Mouse (Mus musculus) kidney, postnatal 0 days (tissue): ENCODE results near the gene Ccdc120. TPM values are rescaled to one million over a fixed set of nuclear protein-coding genes. Genes with fewer than 3 reads are reported as not detected.

Source experiments
- ATAC-seq: fragments of 200-750 bp; cut with Nextera tagmentation; replicated peaks from 2 replicates; pipeline ENCODE4 v1.8.0; 2017; ENCODE audit warnings: low read depth, moderate number of reproducible peaks, moderate TSS enrichment, moderate library complexity; ENCODE audit not compliant: low FRiP score
- DNase-seq: peaks from one replicate; pipeline ENCODE4 v3.0.0-alpha.2; 2016; ENCODE audit warnings: low spot score
- H3K27ac ChIP-seq: fragments of 300-500 bp; sonication (generic); 2 replicates; pipeline ENCODE4 v1.5.1; 2014; ENCODE audit warnings: mild to moderate bottlenecking
- H3K27me3 ChIP-seq: fragments of 300-500 bp; sonication (generic); 2 replicates; pipeline ENCODE4 v1.6.1; 2014; ENCODE audit warnings: low read length, mixed read lengths; ENCODE audit not compliant: insufficient read depth
- H3K36me3 ChIP-seq: fragments of 300-500 bp; sonication (generic); 2 replicates; pipeline ENCODE4 v1.6.1; 2014; ENCODE audit warnings: low read length, mixed read lengths; ENCODE audit not compliant: insufficient read depth
- H3K4me1 ChIP-seq: fragments of 300-500 bp; sonication (generic); replicated peaks from 2 replicates; pipeline ENCODE4 v1.6.1; 2014; ENCODE audit warnings: antibody characterized with exemption, low read length, mixed read lengths; ENCODE audit not compliant: insufficient read depth
- H3K4me2 ChIP-seq: fragments of 300-500 bp; sonication (generic); 2 replicates; pipeline ENCODE4 v1.6.1; 2014; ENCODE audit warnings: mild to moderate bottlenecking, low read length, moderate library complexity, mixed read lengths
- H3K4me3 ChIP-seq: fragments of 300-500 bp; sonication (generic); replicated peaks from 2 replicates; pipeline ENCODE4 v1.5.1; 2014; ENCODE audit warnings: low read depth, low read length
- H3K9ac ChIP-seq: fragments of 300-500 bp; sonication (generic); 2 replicates; pipeline ENCODE4 v1.6.1; 2014; ENCODE audit warnings: low read depth, low read length
- H3K9me3 ChIP-seq: fragments of 300-500 bp; sonication (generic); replicated peaks from 2 replicates; pipeline ENCODE4 v1.6.1; 2016; ENCODE audit warnings: low read length, inconsistent platforms, mixed read lengths
- CTCF ChIP-seq: IDR thresholded peaks from 2 replicates; pipeline ENCODE4 v1.5.1; 2016; ENCODE audit warnings: antibody characterized with exemption, low read depth, mild to moderate bottlenecking, moderate library complexity
- WGBS: fragments of 180-500 bp; shearing (Covaris S2); extraction: QIAGEN DNeasy Blood & Tissue Kit; methylation state at CpG from one replicate; pipeline ENCODE4 v1.1.7; 2014; 5-methylcytosine and 5-hydroxymethylcytosine counted together
- polyA plus RNA-seq: library from polyadenylated mRNA; unstranded; fragments of >200 nt; fragmentation: Nextera tagmentation; extraction: Ambion mirVana; gene quantifications from 2 replicates; pipeline ENCODE4 v1.2.1, GENCODE M21; 2015

Ccdc120 gene
- 16.8 and 17.4 TPM in 2 replicates for polyA plus RNA-seq

DNA sequence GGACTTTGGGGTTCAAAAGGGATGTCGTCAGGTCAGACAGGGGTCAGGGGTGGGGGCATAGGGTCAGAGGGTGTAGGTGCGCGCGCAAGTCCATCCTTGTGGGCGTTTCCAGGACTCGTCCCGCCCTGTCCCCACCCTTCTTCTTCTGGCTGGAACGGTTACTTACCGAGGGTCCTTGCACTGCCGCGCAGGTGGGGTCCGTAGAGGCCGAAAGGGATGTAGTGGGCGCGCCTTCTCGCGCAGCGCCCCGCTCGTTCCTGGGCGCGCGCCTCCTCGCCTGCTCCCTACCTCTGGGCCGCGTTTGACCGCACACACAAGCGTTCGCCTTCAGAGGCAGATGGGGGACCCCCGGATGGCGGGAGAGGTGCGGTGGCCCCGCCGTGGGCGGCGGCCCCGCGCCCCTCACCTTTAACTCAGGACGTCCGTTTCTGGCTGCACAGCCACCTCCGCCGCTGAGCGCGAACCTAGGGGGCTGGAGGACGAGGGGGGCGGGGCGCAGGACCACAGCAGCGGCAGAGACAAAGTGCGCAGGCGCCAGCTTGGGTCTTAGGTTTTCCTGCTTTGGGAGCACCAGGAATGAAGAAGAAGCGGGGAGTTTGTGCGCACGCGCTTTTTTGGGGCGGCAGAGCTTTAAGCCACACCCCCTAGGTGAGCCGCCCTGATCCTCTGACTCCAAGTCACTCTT is at the start of gene Ccdc120:
Ccdc120 (minus strand) TSS at position 474 of the 685 bp plus-strand sequence.
- no peak for TF ChIP-seq CTCF
- Histone ChIP-seq H3K4me1 (no peaks in the 10 kb centered on the region), H3K4me3 (peak within 1 kb of the TSS; percentile 64), H3K9me3 (no peaks in the 10 kb centered on the region), H3K36me3 (no peaks in the 10 kb centered on the region), H3K9ac (peak within 1 kb of the TSS; percentile 69), H3K27me3 (no peaks in the 10 kb centered on the region), H3K27ac (no peak within 1 kb of the TSS), H3K4me2 (peak within 1 kb of the TSS; percentile 59)
- WGBS = 14% methylated on average over 45 of the region's 56 CpGs
- ATAC-seq (peak; percentile 63), DNase-seq (peak; percentile 77)

DNA sequence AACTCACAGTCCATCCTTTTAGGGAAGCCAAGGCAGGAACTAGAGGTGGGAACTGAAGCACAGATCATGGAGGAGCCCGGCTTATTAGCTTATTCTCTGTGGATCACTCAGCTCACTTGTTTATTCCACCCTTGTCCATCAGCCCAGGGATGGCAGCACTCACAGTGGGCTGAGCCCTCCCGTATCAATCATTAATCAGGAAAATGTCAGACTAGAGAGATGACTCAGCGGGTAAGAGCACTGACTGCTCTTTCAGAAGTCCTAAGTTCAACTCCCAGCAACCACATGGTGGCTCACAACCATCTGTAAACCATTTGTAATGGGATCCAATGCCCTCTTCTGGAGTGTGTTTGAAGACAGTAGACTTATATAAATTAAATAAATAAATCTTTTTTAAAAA is 46.6 kb upstream of the Ccdc120 start:
- Histone ChIP-seq H3K27ac (no peak overlapping the region), H3K4me3 (no peak overlapping the region), H3K36me3 (0 out of 2 replicates have a peak, but pooled peaks cover 5% of the 10 kb centered on the region), H3K27me3 (no peaks in the 10 kb centered on the region), H3K9me3 (no peaks in the 10 kb centered on the region), H3K4me1 (no peaks in the 10 kb centered on the region), H3K9ac (no peak overlapping the region), H3K4me2 (no peak overlapping the region)
- WGBS = 77% methylated on average over 3 of the region's 3 CpGs
- ATAC-seq (peak; percentile 54; the same call in 1 of the 2 replicates), DNase-seq (peak; percentile 2)
- TF ChIP-seq CTCF = no peak

DNA sequence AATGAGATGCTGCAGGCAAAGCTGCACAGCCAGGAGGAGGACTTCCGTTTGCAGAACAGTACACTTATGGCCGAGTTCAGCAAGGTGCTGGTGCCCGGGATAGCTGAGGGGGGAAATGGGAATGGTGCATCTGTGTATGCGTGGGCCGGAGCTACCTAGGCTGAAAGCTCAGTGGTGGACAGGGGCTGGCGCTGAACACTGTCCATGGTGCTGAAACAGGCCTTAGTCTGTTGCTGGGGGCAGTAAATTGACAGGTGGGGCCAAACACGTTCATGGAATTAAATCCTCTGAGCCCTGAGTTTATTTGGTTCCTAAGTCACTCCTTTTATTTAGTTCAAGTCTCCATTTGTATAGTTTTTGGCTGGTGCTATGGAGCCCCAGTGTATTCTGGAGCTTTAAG is 44.3 kb upstream of the Ccdc120 start:
- no peak overlapping the region for H3K4me2 ChIP-seq
- no peaks in the 10 kb centered on the region for H3K4me1 ChIP-seq
- no peak for TF ChIP-seq CTCF
- H3K9me3 ChIP-seq = no peaks in the 10 kb centered on the region
- no peaks in the 10 kb centered on the region for H3K36me3 ChIP-seq
- H3K27me3 ChIP-seq = no peaks in the 10 kb centered on the region
- 33% methylated on average over 7 of the region's 7 CpGs for WGBS
- H3K27ac ChIP-seq = no peak overlapping the region
- no peak overlapping the region for H3K9ac ChIP-seq
- DNase-seq (peak; percentile 20), ATAC-seq (no peak; the same call in 1 of the 2 replicates)
- no peak overlapping the region for H3K4me3 ChIP-seq

DNA sequence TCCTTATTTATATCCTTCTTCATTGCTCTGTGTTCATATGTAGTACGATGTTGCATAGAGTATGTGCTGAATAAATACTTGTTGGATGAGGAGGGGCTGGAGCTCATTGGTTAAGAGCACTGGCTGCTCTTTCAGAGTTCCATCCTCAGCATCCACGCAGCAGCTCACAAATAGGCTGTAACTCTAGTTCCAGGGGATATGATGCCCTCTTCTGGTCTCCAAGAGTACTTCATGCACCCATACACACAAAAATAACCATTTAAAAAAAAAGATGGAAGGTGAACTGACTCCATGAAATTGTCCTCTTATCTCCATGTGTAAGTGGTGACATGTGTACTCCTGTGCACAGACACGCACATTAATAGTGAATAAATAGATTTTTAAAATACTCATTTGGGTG is 42.7 kb upstream of the Ccdc120 start:
- Histone ChIP-seq H3K27ac (no peak overlapping the region), H3K4me1 (no peaks in the 10 kb centered on the region), H3K36me3 (no peaks in the 10 kb centered on the region), H3K4me2 (no peak overlapping the region), H3K4me3 (no peak overlapping the region), H3K27me3 (no peaks in the 10 kb centered on the region), H3K9ac (no peak overlapping the region), H3K9me3 (no peaks in the 10 kb centered on the region)
- ATAC-seq (no peak), DNase-seq (peak; percentile 46)
- 47% methylated on average over 3 of the region's 3 CpGs for whole genome bisulfite sequencing
- TF ChIP-seq CTCF = peak; percentile 64

DNA sequence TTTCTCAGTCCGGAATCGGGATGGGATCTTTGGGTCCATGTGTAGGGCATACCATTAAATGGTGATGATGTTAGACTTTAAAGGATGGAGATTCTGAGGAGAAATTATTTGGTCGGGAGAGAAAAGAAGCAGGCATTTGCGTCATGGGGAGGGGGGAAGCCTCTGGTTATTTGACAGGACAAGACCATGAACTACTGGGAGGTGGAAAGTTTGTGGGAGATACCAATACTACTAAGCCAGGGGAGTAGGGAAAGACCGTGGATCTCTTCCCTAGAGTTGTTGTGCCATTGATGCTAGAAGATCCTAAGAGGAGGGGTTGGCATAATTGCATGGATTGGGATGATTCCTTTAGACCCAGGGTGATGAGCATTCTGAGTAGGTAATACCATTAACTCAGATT is 39.6 kb upstream of the Ccdc120 start:
- DNase-seq (peak; percentile 13), ATAC-seq (no peak)
- no peaks in the 10 kb centered on the region for H3K9me3 ChIP-seq
- no peaks in the 10 kb centered on the region for H3K27me3 ChIP-seq
- 32% methylated on average over 5 of the region's 5 CpGs for WGBS
- no peak overlapping the region for H3K27ac ChIP-seq
- H3K4me3 ChIP-seq = peak overlapping the region; percentile 37
- H3K9ac ChIP-seq = peak overlapping the region; percentile 14; the same call in 1 of the 2 replicates
- peak overlapping the region; percentile 59 for H3K4me2 ChIP-seq
- H3K4me1 ChIP-seq = no peaks in the 10 kb centered on the region
- no peaks in the 10 kb centered on the region for H3K36me3 ChIP-seq
- no peak for TF ChIP-seq CTCF

DNA sequence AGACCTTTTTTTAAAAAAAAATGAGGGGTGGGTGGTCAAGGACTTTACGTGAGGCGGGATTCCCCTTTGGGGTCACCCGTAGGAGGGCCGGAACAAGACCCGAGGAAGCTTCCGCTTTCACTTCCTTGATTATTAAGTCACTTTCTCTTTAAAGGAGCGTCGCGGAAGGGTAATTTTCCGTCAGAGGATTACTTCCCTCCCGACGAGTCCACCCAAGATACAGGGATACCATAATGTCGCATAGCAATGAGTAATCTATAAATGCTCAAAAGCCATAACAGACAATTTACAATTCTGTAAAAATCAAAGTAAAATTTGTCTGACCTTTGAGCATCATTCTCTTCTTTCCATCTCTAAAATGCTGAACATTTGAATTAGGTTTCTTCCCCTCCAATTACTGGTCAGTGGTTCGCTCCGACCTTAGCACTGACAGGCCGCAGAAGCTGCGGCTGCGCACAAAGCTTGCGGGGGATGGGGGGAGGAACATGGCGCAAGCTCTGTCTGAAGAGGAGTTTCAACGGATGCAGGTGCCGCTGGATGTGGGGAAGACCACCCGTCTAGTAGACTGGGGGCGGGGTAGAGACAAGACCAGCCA is 38.9 kb upstream of the Ccdc120 start, which contains the start of gene Gripap1:
Gripap1 (plus strand) TSS at position 224 of the 595 bp plus-strand sequence.
- Histone ChIP-seq H3K9ac (peak within 1 kb of the TSS; percentile 14; the same call in 1 of the 2 replicates), H3K4me2 (peak within 1 kb of the TSS; percentile 59), H3K36me3 (no peaks in the 10 kb centered on the region), H3K27me3 (no peaks in the 10 kb centered on the region), H3K9me3 (no peaks in the 10 kb centered on the region), H3K27ac (no peak within 1 kb of the TSS; the same call in 1 of the 2 replicates), H3K4me3 (peak within 1 kb of the TSS; percentile 37), H3K4me1 (no peaks in the 10 kb centered on the region)
- no peak for TF ChIP-seq CTCF
- peak; percentile 86 for ATAC-seq
- DNase-seq = peak; percentile 90
- 21% methylated on average over 24 of the region's 24 CpGs for WGBS
